Mouse (Mus musculus): ENCODE measurements around the gene Dusp2.
"Not testable (repeated sequence)": the region's sequence is repeated elsewhere in the genome, so short reads cannot be mapped to it uniquely, and the experiment has no call there.

DNA sequence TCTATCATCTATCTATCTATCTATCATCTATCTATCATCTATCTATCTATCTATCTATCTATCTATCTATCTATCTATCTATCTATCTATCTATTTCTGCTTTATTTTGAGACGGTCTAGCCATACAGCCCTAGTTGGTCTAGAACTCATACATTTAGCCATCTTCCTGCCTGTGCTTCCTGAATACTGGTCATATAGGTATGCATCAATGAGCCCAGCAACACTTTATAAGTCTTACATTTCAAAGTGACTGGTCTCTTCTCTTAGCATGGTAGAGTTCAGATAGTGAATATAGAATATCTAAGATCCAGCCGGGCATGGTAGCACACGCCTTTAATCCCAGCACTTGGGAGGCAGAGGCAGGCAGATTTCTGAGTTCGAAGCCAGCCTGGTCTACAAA is 31.8 kb upstream of the Dusp2 start:
- TF ChIP-seq CTCF (IDR thresholded peaks at IDR 0.05; ENCODE audit: control insufficient read depth, insufficient read depth, insufficient read length); FOSL1 (IDR thresholded peaks at IDR 0.05; ENCODE audit: insufficient read depth, low read length, poor library complexity, severe bottlenecking); USF1 (IDR thresholded peaks at IDR 0.05; ENCODE audit: low read depth); MAX (IDR thresholded peaks at IDR 0.05); CEBPB (IDR thresholded peaks at IDR 0.05; ENCODE audit: low read depth); MYOG (IDR thresholded peaks at IDR 0.05; ENCODE audit: control insufficient read depth, extremely low read depth, insufficient read length); MYOD1 (IDR thresholded peaks at IDR 0.05; ENCODE audit: control insufficient read depth, insufficient read length, low read depth): not testable (repeated sequence)

Measured in C2C12 (cell line).